Mouse (Mus musculus): ENCODE results near the gene Specc1. TPM values are rescaled to one million over a fixed set of nuclear protein-coding genes. Genes with fewer than 3 reads are reported as not detected.

Specc1 gene
- 16.3 TPM for polyA plus RNA-seq (2014; fragmentation: Illumina TruSeq; extraction: RNeasy Lipid Tissue Mini Kit (QIAGEN cat#74804); ENCODE audit: low replicate concordance)

GRCm38 (mm10) chr11:61956572-61957295 is at the start of gene Specc1:
Gene Specc1 (plus strand): TSS chr11:61956763.

GRCm38 (mm10) chr11:61930098-61930517 is 26.5 kb upstream of the Specc1 start, which contains the start of gene Akap10:
Gene Akap10 (minus strand): TSS chr11:61930252.

GRCm38 (mm10) chr11:62248401-62249244 is 292.1 kb downstream of the Specc1 start, which contains the start of gene Adora2b:
Gene Adora2b (plus strand): TSS chr11:62248984.

Other genes with a start within 250 kb of the Specc1 start
- gene Slc5a10, start 235.9 kb upstream of the Specc1 start, polyA plus RNA-seq (2014; fragmentation: Illumina TruSeq; extraction: RNeasy Lipid Tissue Mini Kit (QIAGEN cat#74804); ENCODE audit: low replicate concordance), result not detected
- 25.5 TPM for gene Prpsap2, start 194.7 kb upstream of the Specc1 start, polyA plus RNA-seq (2014; fragmentation: Illumina TruSeq; extraction: RNeasy Lipid Tissue Mini Kit (QIAGEN cat#74804); ENCODE audit: low replicate concordance)
- gene Ulk2, start 101.7 kb upstream of the Specc1 start, polyA plus RNA-seq (2014; fragmentation: Illumina TruSeq; extraction: RNeasy Lipid Tissue Mini Kit (QIAGEN cat#74804); ENCODE audit: low replicate concordance), result 31.9 TPM
- gene Akap10, start 26.5 kb upstream of the Specc1 start, polyA plus RNA-seq (2014; fragmentation: Illumina TruSeq; extraction: RNeasy Lipid Tissue Mini Kit (QIAGEN cat#74804); ENCODE audit: low replicate concordance), result 28.0 TPM

Measured in small intestine, adult 10 weeks (tissue).